Mouse (Mus musculus): ENCODE measurements around the gene Grm5.

The Grm5 gene

DNA sequence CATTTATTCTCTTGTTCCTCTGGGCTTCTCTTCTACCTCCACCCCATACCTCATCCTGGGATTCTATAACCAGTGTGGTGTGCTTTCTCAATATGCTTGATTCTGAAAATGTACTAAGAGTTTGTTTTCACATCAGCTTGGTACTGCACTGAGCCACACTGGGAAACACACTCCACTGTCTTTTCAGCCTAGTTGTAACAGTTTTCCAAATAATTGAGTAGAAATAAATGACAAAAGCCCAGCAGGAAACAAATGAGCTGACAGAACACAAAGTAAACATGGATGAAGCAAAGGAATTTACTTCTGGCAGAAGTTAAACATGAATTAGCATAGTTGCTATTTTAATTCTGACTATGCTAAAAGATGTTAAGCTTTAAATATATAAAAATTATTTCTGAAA lies 262.1 kb downstream of the Grm5 start:
- DNase-seq (ENCODE audit: low read depth, low spot score), result no peak

DNA sequence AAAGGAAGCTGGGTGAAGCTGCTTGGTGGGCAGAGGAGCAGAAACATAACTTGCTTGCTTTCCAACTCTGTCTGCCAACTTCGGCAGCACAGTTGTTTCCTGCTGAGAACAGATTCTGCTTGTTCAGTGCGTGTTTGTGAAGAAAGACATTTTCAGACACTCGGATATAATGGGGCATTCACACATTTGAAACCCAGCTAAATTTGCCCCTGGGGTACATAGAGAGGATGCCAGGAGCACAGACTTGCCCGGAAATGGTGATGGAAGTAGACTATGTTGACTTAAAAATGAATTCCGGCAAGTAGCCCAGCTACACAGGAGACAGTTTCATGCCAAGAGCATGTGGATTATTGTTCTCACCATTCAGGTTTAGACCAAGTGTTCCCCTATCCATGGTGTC lies 342.0 kb downstream of the Grm5 start:
- no peak for DNase-seq (ENCODE audit: low read depth, low spot score)

DNA sequence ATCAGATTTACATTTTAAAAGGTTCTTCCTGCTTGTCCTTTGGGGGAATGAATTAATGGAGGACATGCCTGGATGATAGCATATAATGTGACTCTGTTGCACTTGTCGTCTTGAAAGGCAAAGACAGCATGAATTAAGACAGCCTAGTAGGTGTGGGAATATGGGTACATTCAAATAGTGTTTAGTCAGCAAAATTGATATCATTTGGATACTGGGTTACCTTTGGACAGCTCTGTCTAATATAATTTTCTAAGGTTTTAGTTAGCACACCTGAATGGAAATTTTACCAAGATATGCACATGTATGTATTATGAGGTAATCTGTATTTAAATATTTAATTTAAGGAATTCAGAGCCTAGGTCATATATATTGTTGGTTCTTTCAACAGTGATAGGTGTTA lies 353.4 kb downstream of the Grm5 start:
- DNase-seq (ENCODE audit: low read depth, low spot score), result no peak

GRCm38 (mm10) chr7:87938265-87938664 lies 354.3 kb downstream of the Grm5 start:
- no peak for DNase-seq (ENCODE audit: low read depth, low spot score)

DNA sequence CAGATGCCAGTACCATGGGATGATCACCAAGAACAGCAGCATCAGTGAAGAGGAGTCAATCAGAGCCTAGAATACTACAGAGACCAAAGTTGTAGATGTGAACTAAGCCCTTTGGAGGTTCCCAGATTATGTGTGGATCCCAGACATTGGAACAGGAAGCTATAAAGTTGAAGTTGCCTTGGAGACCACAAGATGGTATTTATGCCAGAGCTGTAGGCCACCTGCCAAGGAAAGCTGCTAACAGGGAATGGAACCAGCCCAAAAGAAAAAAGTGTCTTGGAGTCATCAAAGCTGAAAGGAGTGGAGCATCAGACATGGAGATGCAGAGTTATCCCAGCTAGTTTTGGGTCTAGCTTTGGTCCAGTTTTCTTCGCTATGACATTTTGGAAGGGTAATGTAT lies 366.2 kb downstream of the Grm5 start:
- no peak for DNase-seq (ENCODE audit: low read depth, low spot score)

DNA sequence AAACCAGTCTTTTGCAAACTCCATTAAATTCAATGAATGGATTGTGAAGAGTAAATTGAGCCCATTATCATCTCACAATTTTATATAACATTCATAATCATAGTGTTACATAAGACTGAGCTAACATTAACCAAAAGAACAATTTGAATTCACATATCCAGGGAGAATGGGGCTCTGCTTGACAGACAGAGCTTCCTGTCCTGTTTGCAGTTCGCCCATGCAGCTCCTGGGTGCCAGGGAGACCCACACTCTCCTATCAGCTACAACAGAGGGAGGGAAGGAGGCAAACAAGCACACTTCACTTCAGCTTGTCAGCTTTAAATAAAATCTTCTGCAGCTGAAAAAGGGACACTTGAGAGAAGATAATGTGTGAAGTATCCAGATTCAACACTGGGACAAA lies 389.2 kb downstream of the Grm5 start:
- DNase-seq (ENCODE audit: low read depth, low spot score), result no peak

GRCm38 (mm10) chr7:87975041-87975440 lies 391.1 kb downstream of the Grm5 start:
- no peak for DNase-seq (ENCODE audit: low read depth, low spot score)

DNA sequence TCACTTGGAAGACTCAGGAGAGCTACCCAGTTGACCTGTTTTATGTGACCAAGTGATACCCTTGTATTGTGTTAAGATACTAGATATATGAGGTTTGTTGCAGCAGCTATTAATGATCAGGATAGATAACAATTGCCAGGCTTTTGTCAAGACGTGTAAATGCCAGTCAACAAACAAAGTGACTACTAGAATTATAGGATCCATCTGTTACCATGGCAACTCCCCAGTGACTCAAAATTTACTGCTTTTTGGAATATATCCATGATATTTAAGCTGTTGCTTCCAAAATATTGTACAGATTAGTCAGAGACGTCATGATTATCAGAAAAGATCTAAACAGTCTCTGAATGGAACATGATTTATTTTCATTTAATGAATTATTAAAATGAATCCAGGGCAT lies 399.5 kb downstream of the Grm5 start:
- no peak for DNase-seq (ENCODE audit: low read depth, low spot score)

DNA sequence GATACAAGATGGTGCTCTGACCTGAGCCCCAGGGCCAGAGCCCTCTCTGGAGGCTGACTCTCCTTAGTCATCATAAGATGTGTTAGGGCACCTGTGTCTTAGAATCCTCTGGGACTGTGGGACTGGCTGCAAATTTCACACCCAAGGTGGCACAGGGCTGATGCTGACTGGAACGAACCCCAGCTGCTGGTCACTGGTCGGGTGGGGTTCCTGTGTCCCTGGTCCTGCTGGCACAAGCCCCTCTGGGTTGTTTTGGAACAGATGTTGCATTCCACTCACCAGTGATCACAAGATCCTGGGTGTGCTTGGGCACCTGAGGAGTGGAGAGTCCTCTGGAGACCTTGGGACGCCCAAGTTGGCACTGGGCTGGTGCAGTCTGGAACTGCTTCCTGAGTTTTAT lies 430.5 kb downstream of the Grm5 start:
- no peak for DNase-seq (ENCODE audit: low read depth, low spot score)

DNA sequence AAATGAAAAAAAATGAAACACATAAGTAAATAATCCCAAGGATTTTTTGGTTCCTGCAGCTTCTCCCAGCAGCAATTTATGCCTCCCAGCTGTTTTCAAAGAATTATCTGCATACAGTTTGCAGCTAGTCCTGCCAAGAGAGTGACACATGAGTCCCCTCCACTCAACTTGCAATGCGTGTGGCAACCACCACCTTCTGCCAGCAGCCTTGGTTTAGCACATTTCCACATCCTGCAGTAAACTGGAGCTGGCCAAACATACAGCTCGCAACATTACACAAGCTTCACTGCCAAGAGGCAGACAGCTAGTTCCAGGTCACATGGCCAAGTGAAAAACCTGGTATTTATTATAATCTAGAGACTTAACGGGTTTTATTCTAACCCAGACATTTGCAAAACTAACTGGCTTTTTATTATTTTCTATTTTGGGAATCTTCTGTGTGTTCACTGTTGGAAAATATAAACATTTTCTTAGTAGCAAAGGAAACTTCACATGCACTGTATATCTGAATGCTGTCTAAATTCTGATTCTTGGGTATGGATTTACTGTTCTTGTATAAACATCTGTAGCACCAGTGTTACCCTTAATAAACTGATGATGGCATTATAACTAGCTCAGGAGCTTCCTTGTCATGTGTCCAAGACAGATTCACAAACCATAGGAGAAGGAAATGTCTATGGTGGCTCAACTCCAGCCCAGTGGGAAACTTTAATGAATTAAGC lies 443.6 kb downstream of the Grm5 start:
- DNase-seq (ENCODE audit: low read depth, low spot score), result no peak

GRCm38 (mm10) chr7:88047366-88047765 lies 463.4 kb downstream of the Grm5 start:
- no peak for DNase-seq (ENCODE audit: low read depth, low spot score)

DNA sequence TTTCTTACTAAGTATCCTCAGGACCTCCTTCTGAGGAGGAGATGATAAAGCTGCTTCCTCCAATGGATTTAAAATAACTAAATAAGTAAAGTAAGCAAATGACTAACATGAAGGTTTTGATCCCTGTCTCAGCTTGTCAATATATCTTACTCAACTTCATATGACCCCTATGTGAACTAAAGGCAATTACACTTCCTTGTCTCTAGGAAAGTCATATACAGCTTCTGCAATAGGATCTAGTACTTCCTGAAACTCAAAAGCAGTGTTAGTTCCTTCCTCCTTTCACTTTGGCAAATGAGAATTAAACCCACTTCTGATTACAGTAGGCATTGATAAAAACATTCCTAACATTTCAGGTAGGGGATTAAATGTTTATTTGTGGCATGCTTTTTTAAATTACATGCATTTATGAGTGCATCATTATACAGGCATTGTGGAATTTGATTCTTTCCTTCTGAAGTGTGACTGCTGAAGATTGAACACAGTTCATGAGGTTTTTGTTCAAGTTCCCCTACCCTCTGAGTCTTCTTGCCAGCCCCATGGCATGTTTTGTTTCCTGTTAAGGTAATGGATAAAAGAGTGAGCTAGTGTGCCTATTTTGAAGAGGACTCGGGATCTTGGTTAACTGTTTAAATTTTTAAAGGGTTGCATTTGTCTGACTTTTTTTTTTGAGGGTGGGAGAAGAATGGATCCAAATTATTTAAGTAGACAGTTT lies 470.4 kb downstream of the Grm5 start:
- DNase-seq (ENCODE audit: low read depth, low spot score), result no peak

DNA sequence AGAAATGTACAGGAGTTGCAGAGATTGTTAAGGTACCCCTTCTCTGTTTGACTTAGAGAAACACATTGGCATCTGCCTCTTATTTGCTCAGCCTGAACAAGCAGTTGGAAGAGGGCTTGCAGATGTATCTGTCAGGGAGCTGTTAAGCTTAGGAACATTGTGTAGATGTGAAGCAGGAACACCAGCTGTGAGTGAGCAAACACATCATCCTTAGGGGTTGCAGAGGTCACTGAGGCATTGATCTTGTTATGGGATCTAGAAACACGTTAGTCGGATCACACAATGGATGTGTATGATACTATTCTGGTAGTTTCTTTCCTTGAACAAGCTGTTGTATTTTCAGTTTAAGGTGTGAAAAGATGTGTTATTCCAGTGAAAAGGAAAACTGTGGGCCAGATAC lies 472.5 kb downstream of the Grm5 start:
- no peak for DNase-seq (ENCODE audit: low read depth, low spot score)

DNA sequence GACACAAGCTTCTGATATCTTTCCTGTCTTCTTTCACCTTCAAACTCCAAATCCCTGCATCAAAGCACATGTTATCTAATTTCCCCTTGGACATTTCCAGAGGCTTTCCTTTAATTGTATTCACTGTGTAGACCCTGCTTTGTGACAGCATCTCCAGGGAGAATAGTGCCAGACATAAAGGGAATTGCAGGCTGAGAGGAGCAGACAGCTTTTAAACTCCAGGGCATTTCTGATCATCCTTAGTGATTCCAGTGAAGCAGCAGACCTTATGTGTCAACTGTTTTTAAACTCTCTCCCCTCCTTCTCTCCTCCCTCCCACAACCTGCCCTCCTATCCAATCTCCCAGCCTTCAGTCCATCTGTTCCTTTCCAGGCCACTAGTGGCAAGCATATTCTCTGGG lies 507.1 kb downstream of the Grm5 start:
- DNase-seq (ENCODE audit: low read depth, low spot score), result no peak

GRCm38 (mm10) chr7:88096536-88097107 lies 512.7 kb downstream of the Grm5 start:
- no peak for DNase-seq (ENCODE audit: low read depth, low spot score)

- DNase-seq (ENCODE audit: low read depth, low spot score), result peak; percentile 59
Measured at GRCm38 (mm10) chr7:88097715-88098114, 513.7 kb downstream of the Grm5 start.

GRCm38 (mm10) chr7:88116724-88117409 lies 532.9 kb downstream of the Grm5 start:
- no peak for DNase-seq (ENCODE audit: low read depth, low spot score)

DNA sequence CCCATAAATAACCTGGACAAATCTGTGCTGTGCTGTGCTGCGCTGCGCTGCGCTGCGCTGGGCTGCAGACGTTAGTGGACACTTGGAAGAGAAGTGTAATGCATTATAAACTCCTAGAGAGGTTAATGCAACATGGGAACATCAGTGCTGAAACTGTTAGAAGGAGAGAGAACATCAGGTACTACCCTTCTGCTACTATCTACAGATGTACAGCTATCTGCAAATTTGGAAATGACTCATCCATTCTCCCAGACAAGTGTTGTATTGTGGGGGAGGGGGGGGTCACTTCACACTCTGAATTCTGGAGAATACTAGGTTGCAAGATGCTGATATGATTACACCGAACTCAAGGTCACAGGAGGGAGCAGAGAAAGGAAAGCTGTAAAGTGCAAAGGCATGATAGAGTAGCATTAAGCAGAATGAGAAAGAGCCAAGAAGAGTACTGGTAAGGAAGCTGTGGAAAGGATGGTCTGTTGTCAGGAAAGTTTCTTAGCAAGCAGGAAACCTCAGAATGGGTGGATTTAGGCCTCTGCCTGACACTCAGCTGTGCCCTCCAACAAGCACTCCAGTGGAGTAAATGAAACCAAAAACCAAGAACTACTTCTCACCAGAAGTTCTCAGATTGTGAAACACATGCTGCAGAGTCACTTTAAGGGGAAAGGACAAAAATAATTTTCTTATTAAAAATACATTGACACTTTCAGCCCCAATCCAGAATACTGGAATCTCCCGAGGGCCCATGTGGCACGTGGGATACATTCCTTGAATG lies 544.3 kb downstream of the Grm5 start:
- DNase-seq (ENCODE audit: low read depth, low spot score), result no peak

- no peak for DNase-seq (ENCODE audit: low read depth, low spot score)
Measured at GRCm38 (mm10) chr7:88129536-88130487, 545.8 kb downstream of the Grm5 start.

- no peak for DNase-seq (ENCODE audit: low read depth, low spot score)
Measured at GRCm38 (mm10) chr7:88130488-88130849, 546.5 kb downstream of the Grm5 start.
